Mouse (Mus musculus) ovary, postnatal 14 days (tissue): ENCODE results near the gene Rab5a.
A peak's percentile ranks its signal among the peaks of the same experiment; 100 is the strongest.

Source experiments
- DNase-seq: peaks from one replicate; pipeline ENCODE4 v3.0.0; 2022; ENCODE audit warnings: low spot score

The Rab5a gene

GRCm38 (mm10) chr17:53543591-53544324 lies 64.7 kb downstream of the Rab5a start:
- DNase-seq = peak; percentile 7

GRCm38 (mm10) chr17:53551306-53552299 lies 72.6 kb downstream of the Rab5a start:
- DNase-seq = no peak

- no peak for DNase-seq
These were observed 75.1 kb downstream of the Rab5a start for GRCm38 (mm10) chr17:53554088-53554487.

GRCm38 (mm10) chr17:53554813-53555212 lies 75.8 kb downstream of the Rab5a start:
- no peak for DNase-seq
